Mouse (Mus musculus) bone marrow, adult 2 months (tissue): Measurements from ENCODE around the gene Evx2.

ENCODE experiments used
- CTCF ChIP-seq: fragments of 200-500 bp; IDR thresholded peaks from 2 replicates; pipeline ENCODE4 v1.5.1; 2011; ENCODE audit warnings: low read length, control low read depth; ENCODE audit not compliant: control insufficient read depth, insufficient read depth
- POLR2A ChIP-seq: fragments of 200-500 bp; IDR thresholded peaks from 2 replicates; pipeline ENCODE4 v1.6.1; 2011; ENCODE audit warnings: low read depth, mild to moderate bottlenecking, control low read depth, low read length, borderline replicate concordance; ENCODE audit not compliant: control insufficient read depth

GRCm38 (mm10) chr2:74606087-74606760 is 53.1 kb downstream of the Evx2 start:
- TF ChIP-seq CTCF = no peak
- TF ChIP-seq POLR2A = no peak
